Mouse (Mus musculus) limb, embryonic 10.5 days (tissue): ENCODE measurements at regions not wholly inside any gene's neighbourhood (a gene's known extent, or its start where the extent isn't known, plus 50 kb on each side); places are given as distances from the start of the nearest gene placed in this dataset.

Experiments used
- DNase-seq: peaks from one replicate; pipeline ENCODE4 v3.0.0-alpha.2; 2017; ENCODE audit warnings: low spot score
- H3K27ac ChIP-seq: fragments of 300-500 bp; sonication (generic); 2 replicates; pipeline ENCODE4 v1.5.1; 2016; ENCODE audit warnings: mild to moderate bottlenecking
- H3K27me3 ChIP-seq: fragments of 300-500 bp; sonication (generic); 2 replicates; pipeline ENCODE4 v1.6.1; 2016; ENCODE audit warnings: low read depth, mild to moderate bottlenecking; ENCODE audit not compliant: poor library complexity, severe bottlenecking
- H3K36me3 ChIP-seq: fragments of 300-500 bp; sonication (generic); 2 replicates; pipeline ENCODE4 v1.6.1; 2016; ENCODE audit warnings: mild to moderate bottlenecking, moderate library complexity
- H3K4me1 ChIP-seq: fragments of 300-500 bp; sonication (generic); 2 replicates; pipeline ENCODE4 v1.6.1; 2016
- H3K4me3 ChIP-seq: fragments of 300-500 bp; sonication (generic); 2 replicates; pipeline ENCODE4 v1.5.1; 2016; ENCODE audit warnings: mild to moderate bottlenecking, moderate library complexity
- H3K9me3 ChIP-seq: fragments of 300-500 bp; sonication (generic); replicated peaks from 2 replicates; pipeline ENCODE4 v1.6.1; 2016; ENCODE audit warnings: mild to moderate bottlenecking
- WGBS: fragments of 180-500 bp; shearing (Covaris S2); methylation state at CpG from one replicate; pipeline ENCODE4 v1.1.7; 2016; 5-methylcytosine and 5-hydroxymethylcytosine counted together

- Histone ChIP-seq H3K27me3 (no peaks in the 10 kb centered on the region), H3K4me1 (no peaks in the 10 kb centered on the region), H3K27ac (no peak overlapping the region), H3K9me3 (no peaks in the 10 kb centered on the region), H3K36me3 (no peaks in the 10 kb centered on the region), H3K4me3 (no peak overlapping the region)
- DNase-seq, result no peak
- 91% methylated on average over 4 of the region's 4 CpGs for WGBS
These were observed 110.5 kb upstream of the Hdac4 start for GRCm38 (mm10) chr1:92306042-92306441.

GRCm38 (mm10) chr1:92299041-92299440 is 103.5 kb upstream of the Hdac4 start:
- Histone ChIP-seq H3K27ac (no peak overlapping the region), H3K4me3 (no peak overlapping the region), H3K4me1 (no peaks in the 10 kb centered on the region), H3K36me3 (no peaks in the 10 kb centered on the region), H3K27me3 (no peaks in the 10 kb centered on the region), H3K9me3 (no peaks in the 10 kb centered on the region)
- WGBS, result 78% methylated on average over 7 of the region's 7 CpGs
- no peak for DNase-seq

GRCm38 (mm10) chr1:92292681-92293380 is 97.3 kb upstream of the Hdac4 start:
- Histone ChIP-seq H3K36me3 (no peaks in the 10 kb centered on the region), H3K27me3 (no peaks in the 10 kb centered on the region), H3K4me3 (no peak overlapping the region), H3K9me3 (no peaks in the 10 kb centered on the region), H3K27ac (no peak overlapping the region), H3K4me1 (no peaks in the 10 kb centered on the region)
- no peak for DNase-seq
- WGBS, result 90% methylated on average over 7 of the region's 7 CpGs

- DNase-seq, result no peak
- WGBS, result 88% methylated on average over 1 of the region's 1 CpGs
- no peaks in the 10 kb centered on the region for H3K9me3 ChIP-seq
- 0 out of 2 replicates have a peak, but pooled peaks cover 8% of the 10 kb centered on the region for H3K4me1 ChIP-seq
- no peaks in the 10 kb centered on the region for H3K27me3 ChIP-seq
- no peaks in the 10 kb centered on the region for H3K36me3 ChIP-seq
- no peak overlapping the region for H3K4me3 ChIP-seq
- H3K27ac ChIP-seq, result no peak overlapping the region
These were observed 91.5 kb upstream of the Hdac4 start for GRCm38 (mm10) chr1:92286966-92287342.

GRCm38 (mm10) chr1:92286013-92286965 is 90.8 kb upstream of the Hdac4 start:
- WGBS, result 67% methylated on average over 21 of the region's 21 CpGs
- no peak for DNase-seq
- Histone ChIP-seq H3K27me3 (no peaks in the 10 kb centered on the region), H3K4me3 (no peak overlapping the region), H3K9me3 (no peaks in the 10 kb centered on the region), H3K4me1 (0 out of 2 replicates have a peak, but pooled peaks cover 8% of the 10 kb centered on the region), H3K36me3 (no peaks in the 10 kb centered on the region), H3K27ac (no peak overlapping the region)

GRCm38 (mm10) chr1:92284155-92284554 is 88.7 kb upstream of the Hdac4 start:
- Histone ChIP-seq H3K4me3 (no peak overlapping the region), H3K4me1 (0 out of 2 replicates have a peak, but pooled peaks cover 8% of the 10 kb centered on the region), H3K27ac (no peak overlapping the region), H3K9me3 (no peaks in the 10 kb centered on the region), H3K27me3 (no peaks in the 10 kb centered on the region), H3K36me3 (no peaks in the 10 kb centered on the region)
- no peak for DNase-seq
- 76% methylated on average over 4 of the region's 4 CpGs for WGBS

- H3K36me3 ChIP-seq, result no peaks in the 10 kb centered on the region
- no peaks in the 10 kb centered on the region for H3K4me1 ChIP-seq
- no peaks in the 10 kb centered on the region for H3K9me3 ChIP-seq
- 83% methylated on average over 5 of the region's 5 CpGs for WGBS
- no peak for DNase-seq
- H3K27ac ChIP-seq, result no peak overlapping the region
- H3K27me3 ChIP-seq, result no peaks in the 10 kb centered on the region
- no peak overlapping the region for H3K4me3 ChIP-seq
These were observed 81.8 kb upstream of the Hdac4 start for GRCm38 (mm10) chr1:92277199-92277747.

- WGBS, result 63% methylated on average over 1 of the region's 1 CpGs
- Histone ChIP-seq H3K9me3 (no peaks in the 10 kb centered on the region), H3K36me3 (no peaks in the 10 kb centered on the region), H3K27me3 (no peaks in the 10 kb centered on the region), H3K4me1 (peaks cover 4% of the 10 kb centered on the region), H3K4me3 (no peak overlapping the region), H3K27ac (no peak overlapping the region)
- no peak for DNase-seq
These were observed 79.9 kb upstream of the Hdac4 start for GRCm38 (mm10) chr1:92275388-92275787.

- Histone ChIP-seq H3K9me3 (no peaks in the 10 kb centered on the region), H3K27ac (no peak overlapping the region), H3K36me3 (no peaks in the 10 kb centered on the region), H3K4me3 (no peak overlapping the region), H3K27me3 (no peaks in the 10 kb centered on the region), H3K4me1 (peaks cover 5% of the 10 kb centered on the region)
- 84% methylated on average over 2 of the region's 2 CpGs for WGBS
- DNase-seq, result no peak
These were observed 78.3 kb upstream of the Hdac4 start for GRCm38 (mm10) chr1:92273760-92274159.

- Histone ChIP-seq H3K4me3 (no peak overlapping the region), H3K9me3 (no peaks in the 10 kb centered on the region), H3K27ac (no peak overlapping the region), H3K4me1 (peaks cover 5% of the 10 kb centered on the region), H3K27me3 (no peaks in the 10 kb centered on the region), H3K36me3 (no peaks in the 10 kb centered on the region)
- 67% methylated on average over 9 of the region's 9 CpGs for WGBS
- no peak for DNase-seq
These were observed 76.3 kb upstream of the Hdac4 start for GRCm38 (mm10) chr1:92271676-92272291.

GRCm38 (mm10) chr1:92270486-92271058 is 75.1 kb upstream of the Hdac4 start:
- H3K9me3 ChIP-seq, result no peaks in the 10 kb centered on the region
- H3K4me1 ChIP-seq, result peaks cover 5% of the 10 kb centered on the region
- no peaks in the 10 kb centered on the region for H3K27me3 ChIP-seq
- 48% methylated on average over 6 of the region's 6 CpGs for WGBS
- DNase-seq, result no peak
- no peak overlapping the region for H3K4me3 ChIP-seq
- no peak overlapping the region for H3K27ac ChIP-seq
- H3K36me3 ChIP-seq, result no peaks in the 10 kb centered on the region

GRCm38 (mm10) chr1:92269464-92269863 is 74.0 kb upstream of the Hdac4 start:
- no peaks in the 10 kb centered on the region for H3K27me3 ChIP-seq
- no peaks in the 10 kb centered on the region for H3K9me3 ChIP-seq
- H3K27ac ChIP-seq, result no peak overlapping the region
- DNase-seq, result no peak
- no peak overlapping the region for H3K4me3 ChIP-seq
- H3K36me3 ChIP-seq, result no peaks in the 10 kb centered on the region
- 65% methylated on average over 10 of the region's 10 CpGs for WGBS
- H3K4me1 ChIP-seq, result peaks cover 5% of the 10 kb centered on the region
